Mouse (Mus musculus) heart, embryonic 10.5 days (tissue): Measurements from ENCODE around the gene Hook2. TPM values are rescaled to one million over a fixed set of nuclear protein-coding genes. Genes with fewer than 3 reads are reported as not detected.

Source experiments
- DNase-seq: peaks from one replicate; pipeline ENCODE4 v3.0.0-alpha.2; 2017; ENCODE audit warnings: low spot score
- H3K27ac ChIP-seq: fragments of 300-500 bp; sonication (generic); 2 replicates; pipeline ENCODE4 v1.5.1; 2016; ENCODE audit warnings: mild to moderate bottlenecking
- H3K27me3 ChIP-seq: fragments of 300-500 bp; sonication (generic); 2 replicates; pipeline ENCODE4 v1.6.1; 2016; ENCODE audit warnings: mild to moderate bottlenecking; ENCODE audit not compliant: poor library complexity, insufficient read depth, severe bottlenecking
- H3K36me3 ChIP-seq: fragments of 300-500 bp; sonication (generic); 2 replicates; pipeline ENCODE4 v1.6.1; 2016; ENCODE audit warnings: mild to moderate bottlenecking, moderate library complexity
- H3K4me1 ChIP-seq: fragments of 300-500 bp; sonication (generic); 2 replicates; pipeline ENCODE4 v1.6.1; 2016; ENCODE audit warnings: mild to moderate bottlenecking
- H3K4me3 ChIP-seq: fragments of 300-500 bp; sonication (generic); 2 replicates; pipeline ENCODE4 v1.5.1; 2016; ENCODE audit warnings: mild to moderate bottlenecking, moderate library complexity
- H3K9me3 ChIP-seq: fragments of 300-500 bp; sonication (generic); 2 replicates; pipeline ENCODE4 v1.6.1; 2016; ENCODE audit warnings: mild to moderate bottlenecking, moderate library complexity
- WGBS: fragments of 180-500 bp; shearing (Covaris S2); methylation state at CpG from one replicate; pipeline ENCODE4 v1.1.7; 2016; 5-methylcytosine and 5-hydroxymethylcytosine counted together
- polyA plus RNA-seq: library from polyadenylated mRNA; unstranded; fragments of >200 nt; fragmentation: Nextera tagmentation; extraction: Ambion mirVana; gene quantifications from 2 replicates; pipeline ENCODE4 v1.2.1, GENCODE M21; 2016

The Hook2 gene
- polyA plus RNA-seq, 1 experiment from 2014 or later: 14.7 TPM

GRCm38 (mm10) chr8:85032622-85033311 is 42.4 kb downstream of the Hook2 start:
- 78% methylated on average over 4 of the region's 4 CpGs for WGBS
- Histone ChIP-seq H3K9me3 (no peaks in the 10 kb centered on the region), H3K27me3 (no peaks in the 10 kb centered on the region), H3K27ac (no peak overlapping the region), H3K36me3 (peaks cover 49% of the 10 kb centered on the region), H3K4me1 (peaks cover 32% of the 10 kb centered on the region), H3K4me3 (no peak overlapping the region)
- no peak for DNase-seq

GRCm38 (mm10) chr8:85033867-85034266 is 43.5 kb downstream of the Hook2 start:
- WGBS: 37% methylated on average over 1 of the region's 1 CpGs
- Histone ChIP-seq H3K27me3 (no peaks in the 10 kb centered on the region), H3K4me1 (peaks cover 31% of the 10 kb centered on the region), H3K27ac (no peak overlapping the region), H3K9me3 (no peaks in the 10 kb centered on the region), H3K36me3 (peaks cover 49% of the 10 kb centered on the region), H3K4me3 (no peak overlapping the region)
- no peak for DNase-seq

GRCm38 (mm10) chr8:85034764-85035163 is 44.4 kb downstream of the Hook2 start:
- H3K4me1 ChIP-seq: peaks cover 26% of the 10 kb centered on the region
- H3K27ac ChIP-seq: peak overlapping the region; percentile 96
- no peaks in the 10 kb centered on the region for H3K9me3 ChIP-seq
- H3K4me3 ChIP-seq: peak overlapping the region; percentile 85
- WGBS: 2% methylated on average over 13 of the region's 13 CpGs
- H3K36me3 ChIP-seq: peaks cover 41% of the 10 kb centered on the region
- no peaks in the 10 kb centered on the region for H3K27me3 ChIP-seq
- DNase-seq: peak; percentile 91

- WGBS: 7% methylated on average over 12 of the region's 12 CpGs
- no peak for DNase-seq
- Histone ChIP-seq H3K36me3 (peaks cover 41% of the 10 kb centered on the region), H3K9me3 (no peaks in the 10 kb centered on the region), H3K27me3 (no peaks in the 10 kb centered on the region), H3K4me1 (peaks cover 26% of the 10 kb centered on the region), H3K27ac (peak overlapping the region; percentile 96), H3K4me3 (peak overlapping the region; percentile 85)
Measured at GRCm38 (mm10) chr8:85035165-85035727, 44.8 kb downstream of the Hook2 start.

GRCm38 (mm10) chr8:85035728-85036310 is 45.4 kb downstream of the Hook2 start:
- 2% methylated on average over 15 of the region's 15 CpGs for WGBS
- H3K27me3 ChIP-seq: no peaks in the 10 kb centered on the region
- peaks cover 26% of the 10 kb centered on the region for H3K4me1 ChIP-seq
- H3K36me3 ChIP-seq: peaks cover 42% of the 10 kb centered on the region
- peak overlapping the region; percentile 96 for H3K27ac ChIP-seq
- no peaks in the 10 kb centered on the region for H3K9me3 ChIP-seq
- peak overlapping the region; percentile 85 for H3K4me3 ChIP-seq
- DNase-seq: no peak

- Histone ChIP-seq H3K4me3 (peak overlapping the region; percentile 85), H3K27ac (peak overlapping the region; percentile 96), H3K36me3 (peaks cover 43% of the 10 kb centered on the region), H3K9me3 (no peaks in the 10 kb centered on the region), H3K27me3 (no peaks in the 10 kb centered on the region), H3K4me1 (peaks cover 26% of the 10 kb centered on the region)
- DNase-seq: no peak
- under 1% methylated on average over 9 of the region's 9 CpGs for WGBS
Measured at GRCm38 (mm10) chr8:85036381-85036717, 45.9 kb downstream of the Hook2 start.

GRCm38 (mm10) chr8:85036718-85037365 is 46.4 kb downstream of the Hook2 start, which contains the start of gene Tnpo2:
Gene Tnpo2, plus strand, starts transcription at chr8:85036915.
- no peaks in the 10 kb centered on the region for H3K9me3 ChIP-seq
- H3K4me1 ChIP-seq: peaks cover 26% of the 10 kb centered on the region
- peaks cover 43% of the 10 kb centered on the region for H3K36me3 ChIP-seq
- peak; percentile 97 for DNase-seq
- H3K27ac ChIP-seq: peak within 1 kb of the TSS; percentile 96
- H3K27me3 ChIP-seq: no peaks in the 10 kb centered on the region
- WGBS: 1% methylated on average over 51 of the region's 59 CpGs
- peak within 1 kb of the TSS; percentile 85 for H3K4me3 ChIP-seq

GRCm38 (mm10) chr8:85037366-85037680 is 46.9 kb downstream of the Hook2 start:
- peaks cover 26% of the 10 kb centered on the region for H3K4me1 ChIP-seq
- no peaks in the 10 kb centered on the region for H3K9me3 ChIP-seq
- peak overlapping the region; percentile 96 for H3K27ac ChIP-seq
- no peaks in the 10 kb centered on the region for H3K27me3 ChIP-seq
- H3K36me3 ChIP-seq: peaks cover 43% of the 10 kb centered on the region
- H3K4me3 ChIP-seq: peak overlapping the region; percentile 85
- WGBS: under 1% methylated on average over 14 of the region's 14 CpGs
- no peak for DNase-seq

- Histone ChIP-seq H3K36me3 (peaks cover 42% of the 10 kb centered on the region), H3K4me3 (peak overlapping the region; percentile 85), H3K27me3 (no peaks in the 10 kb centered on the region), H3K27ac (peak overlapping the region; percentile 96), H3K9me3 (no peaks in the 10 kb centered on the region), H3K4me1 (peaks cover 26% of the 10 kb centered on the region)
- DNase-seq: peak; percentile 89
- WGBS: under 1% methylated on average over 57 of the region's 57 CpGs
Measured at GRCm38 (mm10) chr8:85037681-85038531, 47.5 kb downstream of the Hook2 start.

GRCm38 (mm10) chr8:85043619-85044018 is 53.2 kb downstream of the Hook2 start:
- no peaks in the 10 kb centered on the region for H3K27me3 ChIP-seq
- H3K36me3 ChIP-seq: peaks cover 87% of the 10 kb centered on the region
- H3K9me3 ChIP-seq: no peaks in the 10 kb centered on the region
- no peak for DNase-seq
- 91% methylated on average over 6 of the region's 6 CpGs for WGBS
- H3K4me3 ChIP-seq: no peak overlapping the region
- no peak overlapping the region for H3K27ac ChIP-seq
- peaks cover 5% of the 10 kb centered on the region for H3K4me1 ChIP-seq
